Mouse (Mus musculus) right cerebral cortex, postnatal 10 days (tissue): ENCODE data around the gene Slc25a12.
A peak's percentile ranks its signal among the peaks of the same experiment; 100 is the strongest.

Source experiments
- DNase-seq, 2 experiments: peaks; one replicate each; pipeline ENCODE4 v3.0.0; 2021; ENCODE audit warnings: low spot score in 2 of 2

The Slc25a12 gene

GRCm38 (mm10) chr2:71250841-71251240 is 116.7 kb downstream of the Slc25a12 start:
- no peak for DNase-seq

GRCm38 (mm10) chr2:71248071-71248470 is 119.5 kb downstream of the Slc25a12 start:
- no peak for DNase-seq

- no peak for DNase-seq
These were observed 121.5 kb downstream of the Slc25a12 start for GRCm38 (mm10) chr2:71246096-71246495.

- peak; percentile 63 to 78 for DNase-seq
These were observed 122.1 kb downstream of the Slc25a12 start for GRCm38 (mm10) chr2:71245416-71245815.

GRCm38 (mm10) chr2:71244807-71245206 is 122.7 kb downstream of the Slc25a12 start:
- no peak for DNase-seq

GRCm38 (mm10) chr2:71243058-71243672 is 124.4 kb downstream of the Slc25a12 start:
- DNase-seq: no peak

GRCm38 (mm10) chr2:71242180-71242579 is 125.4 kb downstream of the Slc25a12 start:
- no peak for DNase-seq

- no peak for DNase-seq
These were observed 126.0 kb downstream of the Slc25a12 start for GRCm38 (mm10) chr2:71241505-71241904.

GRCm38 (mm10) chr2:71236009-71236408 is 131.5 kb downstream of the Slc25a12 start:
- DNase-seq: no peak

- no peak for DNase-seq
These were observed 132.1 kb downstream of the Slc25a12 start for GRCm38 (mm10) chr2:71235420-71235819.

- DNase-seq: no peak
These were observed 134.6 kb downstream of the Slc25a12 start for GRCm38 (mm10) chr2:71232976-71233375.

- DNase-seq: no peak
These were observed 135.6 kb downstream of the Slc25a12 start for GRCm38 (mm10) chr2:71231951-71232350.

- DNase-seq: no peak
These were observed 137.9 kb downstream of the Slc25a12 start for GRCm38 (mm10) chr2:71229603-71230002.

GRCm38 (mm10) chr2:71227398-71227797 is 140.2 kb downstream of the Slc25a12 start:
- no peak for DNase-seq
